Mouse (Mus musculus) B cell, adult 2 months (primary cell): Measurements from ENCODE around the gene Slc23a3.

Experiments
- DNase-seq, 2 experiments: peaks; one replicate each; pipeline ENCODE4 v3.0.0; 2022

The Slc23a3 gene

DNA sequence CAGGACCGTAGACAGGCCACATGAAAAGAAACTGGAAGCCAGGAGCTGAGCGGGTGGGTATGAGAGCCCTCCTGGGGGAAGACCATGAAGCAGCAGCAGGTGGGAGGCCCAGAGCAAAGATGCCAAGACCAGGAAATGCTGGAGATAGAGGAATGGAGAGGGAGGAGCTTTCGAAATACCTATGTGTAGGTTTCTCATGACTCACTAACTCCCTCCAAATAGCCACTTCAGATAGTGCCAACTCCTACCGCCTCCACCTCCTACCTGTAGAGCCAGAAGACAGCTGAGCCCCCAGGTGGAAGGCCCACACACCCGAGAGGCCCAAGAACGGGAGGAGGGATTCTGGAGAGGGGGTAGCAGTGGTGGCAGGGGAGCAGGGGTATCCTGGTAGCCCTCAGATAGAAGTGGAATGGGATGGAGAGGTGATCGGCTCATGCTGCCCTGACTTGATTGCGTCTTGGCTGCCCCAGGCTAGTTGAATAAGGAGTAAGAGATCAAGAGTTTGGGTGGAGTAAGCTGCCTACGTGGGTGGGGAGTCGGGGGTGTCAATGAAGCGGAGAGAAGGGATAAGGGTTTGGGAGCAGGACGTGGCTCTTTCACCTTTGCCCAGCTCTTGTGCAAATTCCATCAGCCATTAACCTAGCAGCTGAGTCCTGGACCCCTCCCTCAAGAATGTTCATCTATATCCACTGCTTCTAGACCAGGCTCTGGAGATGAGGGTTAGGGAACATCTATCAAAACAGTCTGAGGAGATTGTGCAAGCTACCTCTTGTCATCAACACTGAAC lies at the start of gene Slc23a3:
Gene Slc23a3, minus strand, starts transcription at position 470 of the 787 bp plus-strand sequence.
- no peak for DNase-seq

- no peak for DNase-seq
Observed at GRCm38 (mm10) chr1:75182160-75182559, 48.5 kb upstream of the Slc23a3 start.

GRCm38 (mm10) chr1:75181377-75181870 lies 47.7 kb upstream of the Slc23a3 start:
- no peak for DNase-seq

- no peak for DNase-seq
Observed at GRCm38 (mm10) chr1:75180741-75181140, 47.1 kb upstream of the Slc23a3 start.

DNA sequence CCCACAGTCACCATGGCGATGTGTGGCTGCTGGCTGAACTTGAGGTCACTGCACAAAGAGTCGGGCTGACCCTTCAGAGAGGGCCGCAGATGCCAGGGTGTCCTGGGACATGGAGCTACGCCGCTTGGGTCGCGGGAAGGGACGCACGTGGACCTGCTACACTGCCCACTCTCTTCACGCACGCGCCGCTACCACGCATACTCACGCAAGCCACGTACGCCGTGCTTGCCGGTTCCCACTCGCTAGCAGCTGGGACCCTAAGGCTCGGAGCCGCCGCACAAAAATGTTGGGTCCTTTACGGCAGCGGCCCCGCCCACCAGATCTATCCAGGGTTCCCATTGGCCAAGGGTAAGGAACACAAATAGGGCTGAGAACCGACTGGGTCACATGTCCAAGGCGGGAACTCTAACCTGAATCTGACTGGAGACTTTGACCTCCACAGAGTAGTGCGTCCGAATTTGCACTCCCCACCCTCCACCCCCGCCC lies 46.5 kb upstream of the Slc23a3 start, which contains the start of gene Abcb6:
Gene Abcb6, minus strand, starts transcription at position 288 of the 486 bp plus-strand sequence.
- DNase-seq, result peak; percentile 83 to 86

GRCm38 (mm10) chr1:75179334-75180104 lies 45.8 kb upstream of the Slc23a3 start:
- DNase-seq, result peak in 1 of 2 experiments; percentile 45

DNA sequence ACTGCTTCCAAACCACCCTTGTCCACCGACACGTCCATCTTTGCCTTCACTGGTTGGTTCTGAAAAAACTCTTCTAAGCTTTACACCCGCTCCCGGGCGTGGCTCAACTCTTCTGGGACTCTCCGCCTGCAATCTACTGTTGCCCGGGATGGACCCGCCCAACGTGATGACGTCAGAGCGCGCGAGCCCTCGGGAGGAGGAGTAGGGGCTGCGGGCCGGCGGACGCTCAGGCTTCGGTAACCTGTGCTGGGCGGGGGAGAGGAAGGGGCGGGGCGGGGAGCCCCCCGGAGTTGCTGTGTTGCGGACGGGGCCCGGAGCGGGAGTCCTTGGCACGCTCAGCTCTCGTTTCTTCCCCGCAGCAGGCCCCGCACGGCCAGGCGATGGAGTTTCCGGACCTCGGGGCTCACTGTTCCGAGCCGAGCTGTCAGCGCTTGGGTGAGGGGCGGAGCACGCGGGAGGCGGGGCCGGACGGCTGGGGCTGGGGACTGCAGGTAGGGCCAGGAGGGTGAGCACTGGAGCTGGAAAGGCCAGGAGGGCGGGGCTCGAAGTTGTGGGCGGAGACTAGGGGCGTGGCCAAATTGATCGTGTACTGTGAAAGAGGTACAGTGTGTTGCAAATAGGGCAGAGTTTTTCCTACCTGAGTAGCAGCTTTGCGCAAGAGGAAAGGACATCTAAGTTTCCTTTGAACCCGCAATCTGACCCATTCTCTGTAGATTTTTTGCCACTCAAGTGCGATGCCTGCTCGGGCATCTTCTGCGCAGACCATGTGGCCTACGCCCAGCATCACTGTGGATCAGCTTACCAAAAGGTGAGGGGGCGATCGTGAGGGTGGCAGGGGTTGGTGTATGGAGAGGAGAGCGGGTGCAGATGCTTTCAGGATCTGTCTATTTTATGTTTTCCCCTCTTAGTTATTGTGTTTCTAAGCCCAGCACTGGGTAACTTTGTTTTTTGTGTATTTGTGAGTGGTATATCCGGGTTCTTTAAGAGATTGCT lies 35.1 kb upstream of the Slc23a3 start, which contains the start of gene Zfand2b:
Gene Zfand2b, plus strand, starts transcription at position 175 of the 993 bp plus-strand sequence.
- peak; percentile 99 for DNase-seq

DNA sequence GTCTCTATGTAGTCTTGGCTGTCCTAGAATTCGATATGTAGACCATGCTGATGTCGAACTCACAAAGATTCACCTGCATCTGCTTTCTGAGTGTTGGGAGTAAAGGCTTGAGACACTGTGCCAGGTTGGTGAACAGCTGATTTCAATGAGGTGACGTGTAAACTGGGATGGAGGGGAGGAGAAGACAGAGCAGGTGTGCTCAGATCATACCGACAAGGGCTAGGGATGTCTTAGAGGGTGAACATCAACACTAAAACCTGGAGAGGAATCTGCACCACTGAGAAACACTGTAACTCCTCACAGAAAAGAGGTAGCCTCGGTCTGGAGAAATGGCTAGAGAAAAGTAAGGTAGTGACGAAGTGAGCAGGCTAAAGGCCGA lies 34.4 kb upstream of the Slc23a3 start:
- no peak for DNase-seq

DNA sequence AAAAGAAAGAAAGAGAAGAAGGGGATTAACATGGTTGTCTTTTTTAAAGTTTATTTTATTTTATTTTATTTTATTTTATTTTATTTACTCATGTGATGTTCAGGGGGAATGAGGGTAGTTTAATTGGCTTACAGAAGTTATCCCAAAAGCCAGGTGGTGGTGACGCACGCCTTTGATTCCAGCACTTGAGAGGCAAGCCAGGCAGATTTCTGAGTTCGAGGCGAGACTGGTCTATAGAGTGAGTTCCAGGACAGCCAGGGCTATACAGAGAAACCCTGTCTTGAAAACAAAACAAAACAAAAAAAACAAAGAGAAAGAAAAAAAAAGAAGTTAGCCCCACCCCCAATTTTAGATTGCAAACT lies 26.5 kb upstream of the Slc23a3 start:
- DNase-seq, result no peak

DNA sequence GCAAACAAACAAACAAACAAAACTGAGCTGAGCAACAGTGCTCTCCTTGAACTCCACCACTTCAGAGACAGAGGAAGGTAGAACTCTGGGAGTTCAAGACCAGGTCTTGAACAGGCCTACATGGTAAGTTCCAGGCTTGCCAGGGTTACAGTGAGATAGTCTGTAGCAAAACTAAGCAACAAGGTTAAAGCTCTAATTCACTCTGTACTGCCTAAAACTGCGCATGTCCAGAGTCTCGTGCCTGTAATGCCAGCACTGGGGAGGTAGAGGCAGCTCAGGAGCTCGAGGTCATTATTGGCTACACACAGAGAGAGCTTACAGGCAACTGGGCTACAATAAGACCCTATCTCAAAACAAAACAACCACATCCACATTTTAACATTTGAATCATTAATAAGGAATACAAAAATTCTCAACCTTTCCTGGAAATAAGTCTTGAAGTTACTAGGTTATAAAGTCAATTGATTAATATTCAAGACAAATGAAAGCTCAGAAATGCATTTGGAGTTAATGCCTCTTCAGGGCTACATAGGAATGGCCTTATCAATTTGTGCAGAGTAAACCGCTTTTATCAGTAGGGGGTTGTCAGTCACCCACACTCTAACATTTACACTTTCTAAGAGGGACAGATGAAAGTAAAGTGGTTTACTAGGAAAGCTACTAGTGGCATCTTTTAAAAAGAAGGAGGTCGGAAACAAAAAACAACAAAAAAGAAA lies 26.0 kb upstream of the Slc23a3 start:
- DNase-seq, result no peak

DNA sequence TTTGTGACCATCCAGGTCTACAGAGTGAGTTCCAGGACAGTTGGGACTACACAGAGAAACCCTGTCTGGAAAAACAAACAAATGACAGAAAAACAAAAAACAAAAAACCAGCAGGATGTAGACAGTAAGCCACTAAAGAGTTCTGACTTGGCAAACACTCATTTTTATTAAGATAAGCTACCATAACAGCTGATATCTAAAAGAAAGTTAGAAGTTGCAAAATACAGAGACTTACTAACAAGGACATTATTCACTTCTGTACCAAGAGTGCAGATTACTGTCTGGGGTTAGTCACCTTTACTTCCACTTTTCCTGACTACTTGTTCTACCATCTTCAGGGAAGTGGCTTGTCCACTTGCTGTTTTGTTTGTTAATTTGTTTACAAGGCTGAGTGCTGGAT lies 25.3 kb upstream of the Slc23a3 start:
- no peak for DNase-seq

GRCm38 (mm10) chr1:75155837-75156236 lies 22.1 kb upstream of the Slc23a3 start:
- no peak for DNase-seq

- DNase-seq, result no peak
Observed at GRCm38 (mm10) chr1:75148727-75149126, 15.0 kb upstream of the Slc23a3 start.

DNA sequence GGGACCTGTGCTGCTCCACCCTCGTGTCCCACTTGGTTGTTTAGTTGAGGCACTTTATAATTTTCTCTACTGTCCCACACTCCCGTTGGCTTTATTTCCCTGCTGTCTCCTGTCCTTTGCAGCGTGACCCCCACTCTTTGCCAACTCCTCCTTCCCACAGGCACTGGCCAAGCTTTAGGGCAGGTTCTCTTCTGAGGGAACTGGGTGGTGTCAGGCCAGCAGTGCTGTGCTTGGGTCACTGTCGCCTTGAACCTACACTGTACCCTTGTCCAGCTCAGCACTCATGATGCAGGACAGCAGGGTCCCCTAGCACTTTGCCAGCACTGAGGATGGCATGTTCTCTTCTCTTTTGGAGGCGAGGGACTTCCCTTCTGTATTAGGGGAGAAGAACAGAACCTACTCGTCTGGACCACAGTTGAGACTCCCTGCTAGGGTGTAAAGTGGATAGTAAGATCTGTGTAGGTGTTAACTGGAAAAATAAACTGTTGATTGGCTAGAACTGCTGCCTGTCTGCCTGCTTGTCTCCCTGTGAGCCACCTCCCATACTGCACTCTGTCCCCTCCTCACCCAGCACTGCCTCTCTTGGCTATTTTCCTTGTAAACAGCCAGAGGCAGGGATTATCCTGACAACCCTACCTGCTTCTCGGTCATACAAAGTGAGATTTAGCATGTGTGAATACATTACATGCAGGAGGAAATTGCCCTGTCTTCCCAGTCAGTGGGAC lies 13.9 kb upstream of the Slc23a3 start:
- DNase-seq, result no peak

DNA sequence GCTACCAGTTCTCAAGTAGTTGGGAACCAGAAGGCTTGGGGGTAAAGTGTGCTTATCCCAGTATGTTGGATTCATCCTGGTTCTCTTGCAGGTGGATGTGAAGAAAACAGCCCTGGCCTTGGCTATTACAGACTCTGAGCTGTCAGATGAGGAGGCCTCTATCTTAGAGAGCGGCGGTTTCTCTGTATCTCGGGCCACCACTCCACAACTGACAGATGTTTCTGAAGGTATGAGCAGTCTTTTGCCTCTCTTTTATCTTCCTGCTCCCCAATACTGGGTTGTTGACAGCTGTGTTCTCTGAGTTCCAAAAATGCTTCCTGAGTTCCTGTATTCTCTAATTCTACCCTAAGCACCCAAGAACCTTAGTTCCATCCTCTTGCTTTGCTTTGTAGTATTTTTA lies 11.9 kb upstream of the Slc23a3 start:
- no peak for DNase-seq

GRCm38 (mm10) chr1:75142301-75143261 lies 8.9 kb upstream of the Slc23a3 start, which contains the start of the genes Cnppd1 and Retreg2:
TSS of gene Cnppd1 (minus strand) at chr1:75142711.
TSS of gene Retreg2 (plus strand) at chr1:75142778.
- DNase-seq, result peak; percentile 96 to 97

DNA sequence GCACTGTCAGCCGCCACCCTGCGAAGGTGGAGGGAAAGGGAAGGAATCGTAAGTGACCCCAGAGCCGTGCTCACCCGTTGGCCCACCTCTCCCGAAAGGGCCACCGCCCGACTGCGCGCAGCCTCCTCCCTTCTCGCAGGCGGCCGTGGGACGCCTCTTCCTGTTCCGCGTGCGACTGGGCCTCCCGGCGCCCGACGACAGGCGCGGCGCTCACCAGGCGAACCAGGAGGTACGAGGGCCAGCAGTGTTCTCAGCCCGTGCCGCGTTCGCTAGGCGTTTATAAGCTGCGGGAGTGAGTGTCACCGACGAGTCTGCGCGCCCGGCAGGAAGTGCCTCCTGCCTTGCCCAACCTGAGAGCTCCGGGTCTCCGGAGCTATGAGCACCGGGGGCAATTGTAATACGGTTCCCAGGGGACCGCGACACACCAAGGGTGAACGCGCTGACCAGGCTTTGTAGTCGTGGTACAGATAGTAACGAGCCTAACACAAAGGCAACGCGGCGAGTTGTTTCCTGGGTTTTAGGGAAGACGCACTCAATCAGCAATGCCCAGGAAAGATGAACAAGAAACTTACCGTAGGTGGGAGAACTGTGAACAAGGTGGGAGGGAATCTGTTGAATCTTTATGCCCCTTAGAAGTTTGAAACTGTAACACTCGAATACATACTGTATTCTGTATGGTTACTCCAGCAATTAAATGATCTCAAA lies 7.9 kb upstream of the Slc23a3 start:
- DNase-seq, result peak; percentile 69 to 73

DNA sequence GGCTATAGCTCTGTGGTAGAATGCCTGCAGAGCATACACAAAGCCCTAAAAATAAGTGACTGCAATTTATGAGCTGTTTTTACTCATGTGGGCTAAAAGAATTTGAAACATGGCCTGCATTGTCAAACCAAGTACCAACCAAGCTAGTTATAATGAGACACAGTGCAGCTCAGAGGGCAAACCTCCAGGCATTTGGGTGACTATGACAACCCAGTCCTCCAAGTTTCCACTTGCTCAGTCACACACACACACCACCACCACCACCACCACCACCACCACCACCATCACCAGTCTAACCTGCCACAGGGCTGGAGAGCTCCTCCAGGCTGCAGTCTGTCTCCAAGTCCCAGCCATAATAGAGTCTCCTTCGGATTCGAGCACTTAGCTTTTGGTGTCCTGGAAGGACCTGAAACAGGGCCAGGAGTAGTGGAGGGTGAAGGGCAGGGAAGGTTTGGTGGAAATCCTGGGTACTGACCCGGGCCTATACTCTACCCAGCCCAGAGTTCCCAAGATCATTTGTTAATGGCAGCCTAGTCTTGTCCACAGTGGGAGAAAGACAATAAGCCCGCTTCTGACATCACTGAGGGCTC lies 7.0 kb upstream of the Slc23a3 start:
- DNase-seq, result no peak

DNA sequence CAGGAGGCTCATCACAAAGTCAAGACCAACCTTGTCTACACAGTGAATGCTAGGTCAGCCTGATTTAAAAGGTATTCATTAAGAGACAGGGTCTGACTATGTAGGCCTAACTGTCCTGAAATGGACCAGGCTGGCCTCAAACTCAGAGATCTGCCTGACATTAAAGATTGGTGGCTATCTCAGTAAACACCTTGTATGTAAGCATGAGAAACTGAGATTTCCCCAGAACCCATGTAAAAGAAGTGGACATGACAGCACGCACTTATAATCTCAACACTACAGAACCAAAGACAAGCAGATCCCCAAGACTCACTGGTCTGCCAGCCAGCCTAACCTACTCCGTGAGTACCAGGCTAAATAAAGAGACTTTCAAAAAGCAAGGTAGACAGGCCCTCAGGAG lies 4.8 kb upstream of the Slc23a3 start:
- DNase-seq, result no peak
